8 mouse cellular contexts compared by ENCODE assay signal in the genomic region with DNA sequence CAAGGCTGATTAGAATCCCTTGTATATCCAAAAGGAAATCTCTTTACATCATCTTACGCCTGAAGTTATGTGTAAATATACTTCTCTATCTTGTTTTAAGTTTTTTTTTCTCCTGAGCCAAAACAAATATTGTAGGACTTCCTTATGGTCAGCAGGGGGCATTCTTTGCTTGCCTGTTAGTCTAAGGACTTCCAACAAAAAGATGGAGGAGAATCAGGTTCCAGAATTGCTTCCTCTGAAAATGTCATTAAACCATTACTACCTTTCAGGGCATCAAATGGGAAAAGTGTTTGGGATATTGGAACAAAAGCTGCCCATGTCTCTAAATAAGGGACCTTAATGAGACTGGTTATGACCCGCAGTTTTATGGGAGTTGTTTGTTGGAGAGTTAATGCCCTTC. TPM values are rescaled to one million over a fixed set of nuclear protein-coding genes. Genes with fewer than 3 reads are reported as not detected.
A peak's percentile ranks its signal among the peaks of the same experiment; 100 is the strongest.
DNase-seq lines count a peak whose midpoint lies in the region; TF ChIP-seq lines count a peak whose summit lies in the region.
"Had no signal": no experiment of that assay in that cellular context is flagged by ENCODE, and none has a peak within 500 bp of the region (broad histone marks: within the 10 kb centered on the region; RNA-seq: fewer than 3 reads in every experiment).

No protein-coding gene starts in this region.

- TF ChIP-seq CTCF in kidney, adult 2 months (conservative IDR thresholded peaks at IDR 0.05; ENCODE audit: insufficient read depth, insufficient read length, low read depth, low read length): 0 out of 2 replicates have a peak, but pooled peaks have one; percentile 7
- TF ChIP-seq CTCF in MEL (IDR thresholded peaks at IDR 0.05 in 2 of 3, conservative IDR thresholded peaks at IDR 0.05 in 1 of 3; ENCODE audit: control insufficient read depth in 1 of 3, insufficient read depth in 1 of 3, low read depth in 2 of 3, low read length in 3 of 3, poor library complexity in 1 of 3, severe bottlenecking in 1 of 3): peak in 2 of 3 experiments; percentile 36 to 57; a peak in 4 of 6 replicates

- H3K27me3 ChIP-seq in kidney, adult 2 months (replicated peaks; ENCODE audit: control insufficient read depth, insufficient read depth, low read length): no peaks in the 10 kb centered on the region
- H3K27me3 ChIP-seq in MEL (ENCODE audit: control insufficient read depth in 1 of 2, insufficient read depth in 2 of 2, low read length in 2 of 2): no peaks in the 10 kb centered on the region

- peaks cover 2% of the 10 kb centered on the region; the same call in 1 of the 2 replicates for H3K4me1 ChIP-seq in kidney, adult 2 months (ENCODE audit: control insufficient read depth, insufficient read depth, low read length)
- H3K4me1 ChIP-seq in MEL (ENCODE audit: control insufficient read depth in 1 of 2, insufficient read depth in 2 of 2, low read length in 2 of 2): peaks cover 4 to 8% of the 10 kb centered on the region in 2 experiments; a peak in 3 of 4 replicates

- TF ChIP-seq RAD21 in MEL (IDR thresholded peaks at IDR 0.05; ENCODE audit: low read depth, low read length): peak; percentile 40

- TF ChIP-seq EP300 in MEL (IDR thresholded peaks at IDR 0.05; ENCODE audit: low read depth in 1 of 2, low read length in 2 of 2): no peak

- H3K9me3 ChIP-seq in MEL (replicated peaks; ENCODE audit: insufficient read depth, low read length): no peaks in the 10 kb centered on the region

- no peak overlapping the region for H3K4me3 ChIP-seq in kidney, adult 2 months (ENCODE audit: insufficient read depth, low read depth, low read length)
- H3K4me3 ChIP-seq in MEL (ENCODE audit: control insufficient read depth in 1 of 2, insufficient read depth in 1 of 2, low read depth in 2 of 2, low read length in 2 of 2): no peak overlapping the region

- no peak overlapping the region for H3K9ac ChIP-seq in MEL (ENCODE audit: control insufficient read depth, low read depth, low read length, poor library complexity, severe bottlenecking)

- H3K36me3 ChIP-seq in kidney, adult 2 months (ENCODE audit: control insufficient read depth, insufficient read depth, low read length): peaks cover 5% of the 10 kb centered on the region; the same call in 1 of the 2 replicates
- peaks cover 8 to 62% of the 10 kb centered on the region in 2 experiments for H3K36me3 ChIP-seq in MEL (ENCODE audit: control insufficient read depth in 1 of 2, insufficient read depth in 2 of 2, low read length in 2 of 2)

- TF ChIP-seq POLR2A in kidney, adult 2 months (IDR thresholded peaks at IDR 0.05; ENCODE audit: low read depth, low read length): no peak
- no peak for TF ChIP-seq POLR2A in MEL (IDR thresholded peaks at IDR 0.05; ENCODE audit: control insufficient read depth in 1 of 2, insufficient read depth in 1 of 2, low read depth in 1 of 2, low read length in 2 of 2, poor library complexity in 1 of 2)

- DNase-seq in kidney, adult 2 months: peak; percentile 52
- no peak for DNase-seq in kidney, adult 8-10 months
- DNase-seq in MEL (ENCODE audit: low read depth, low spot score): peak; percentile 45
- DNase-seq in brain, adult 2 months (ENCODE audit: low read depth, low spot score): peak; percentile 55
- DNase-seq in lung, postnatal 36 days: peak; percentile 51
- no peak for DNase-seq in right cerebral cortex, postnatal 10 days (ENCODE audit: low spot score in 2 of 2)
- DNase-seq in layer of hippocampus, adult 11-12 months (ENCODE audit: low spot score): no peak
- DNase-seq: cerebellum, adult 11 months had no signal

- H3K79me2 ChIP-seq in MEL (ENCODE audit: control insufficient read depth, insufficient read depth, low read length, poor library complexity): no peaks in the 10 kb centered on the region

- H3K27ac ChIP-seq in kidney, adult 2 months (ENCODE audit: insufficient read depth, low read depth, low read length): no peak overlapping the region
- no peak overlapping the region for H3K27ac ChIP-seq in MEL (ENCODE audit: control insufficient read depth, low read depth, low read length)

- WGBS in kidney, adult 2 months: 34% methylated on average over 2 of the region's 2 CpGs

TF ChIP-seq in MEL, 35 proteins besides CTCF, POLR2A, EP300 and RAD21:
- TF ChIP-seq ZC3H11A (IDR thresholded peaks at IDR 0.05; ENCODE audit: low read depth, low read length) (peak; percentile 14; the same call in 1 of the 2 replicates), POLR2AphosphoS2 (IDR thresholded peaks at IDR 0.05; ENCODE audit: low read length) (no peak), NELFE (IDR thresholded peaks at IDR 0.05; ENCODE audit: low read depth, low read length) (no peak), TBP (IDR thresholded peaks at IDR 0.05; ENCODE audit: low read depth, low read length) (no peak), SMC3 (IDR thresholded peaks at IDR 0.05; ENCODE audit: low read depth, low read length) (peak; percentile 43), TCF12 (IDR thresholded peaks at IDR 0.05; ENCODE audit: low read depth, low read length) (no peak), MEF2A (IDR thresholded peaks at IDR 0.05; ENCODE audit: extremely low read depth, insufficient replicate concordance, low read depth, low read length, poor library complexity, severe bottlenecking) (no peak), E2F4 (IDR thresholded peaks at IDR 0.05; ENCODE audit: borderline replicate concordance, low read depth, low read length) (no peak), POLR2AphosphoS5 (IDR thresholded peaks at IDR 0.05; ENCODE audit: borderline replicate concordance, low read depth, low read length) (no peak), ZNF384 (IDR thresholded peaks at IDR 0.05; ENCODE audit: low read depth, low read length) (peak; percentile 81), MAZ (IDR thresholded peaks at IDR 0.05; ENCODE audit: low read depth, low read length) (no peak), ZKSCAN1 (IDR thresholded peaks at IDR 0.05; ENCODE audit: low read depth, low read length) (no peak), MAX (IDR thresholded peaks at IDR 0.05; ENCODE audit: low read length) (no peak), BHLHE40 (IDR thresholded peaks at IDR 0.05; ENCODE audit: borderline replicate concordance, low read depth, low read length) (0 out of 2 replicates have a peak, but pooled peaks have one; percentile 9)
TF ChIP-seq in MEL: peak in this region for 4.

RNA-seq across cellular contexts. Expression of gene Ormdl2, which starts 24.1 kb away (rescaled TPM):
- polyA plus RNA-seq in kidney, adult 2 months (2012; rRNA removed): 82.9 and 92.1 TPM in 2 replicates
- total RNA-seq in MEL (2012; rRNA removed): 90.7 and 100 TPM in 2 replicates
- polyA plus RNA-seq in MEL (2012; ENCODE audit: insufficient read depth in 1 of 2, insufficient read length in 2 of 2, low read depth in 1 of 2, low replicate concordance in 2 of 2, missing spikeins in 1 of 2): 100 to 1,000 TPM; 114 to 278 TPM

RNA-seq across cellular contexts. Expression of gene Sarnp, which starts 28.4 kb away (rescaled TPM):
- polyA plus RNA-seq in kidney, adult 2 months (2012; rRNA removed): 5.6 and 13.7 TPM in 2 replicates
- total RNA-seq in MEL (2012; rRNA removed): 100 and 103 TPM in 2 replicates
- polyA plus RNA-seq in MEL (2012; ENCODE audit: insufficient read depth in 1 of 2, insufficient read length in 2 of 2, low read depth in 1 of 2, low replicate concordance in 2 of 2, missing spikeins in 1 of 2): 1,000 to 10,000 TPM in 1 of 2 experiments, 100 to 1,000 TPM in 1; 189 to 1,007 TPM

RNA-seq across cellular contexts. Expression of gene Tmem198b, which starts 41.3 kb away (rescaled TPM):
- polyA plus RNA-seq in kidney, adult 2 months (2012; rRNA removed): 10.0 and 11.8 TPM in 2 replicates
- 2.2 and 3.1 TPM in 2 replicates for total RNA-seq in MEL (2012; rRNA removed)
- 1 to 10 TPM in 1 of 2 experiments, not detected in 1; 8.6 TPM for polyA plus RNA-seq in MEL (2012; ENCODE audit: insufficient read depth in 1 of 2, insufficient read length in 2 of 2, low read depth in 1 of 2, low replicate concordance in 2 of 2, missing spikeins in 1 of 2)

RNA-seq across cellular contexts. Expression of gene Dnajc14, which starts 41.7 kb away (rescaled TPM):
- polyA plus RNA-seq in kidney, adult 2 months (2012; rRNA removed): 16.2 and 17.3 TPM in 2 replicates
- 22.2 and 27.7 TPM in 2 replicates for total RNA-seq in MEL (2012; rRNA removed)
- 10 to 100 TPM in 1 of 2 experiments, not detected in 1; 36.7 TPM for polyA plus RNA-seq in MEL (2012; ENCODE audit: insufficient read depth in 1 of 2, insufficient read length in 2 of 2, low read depth in 1 of 2, low replicate concordance in 2 of 2, missing spikeins in 1 of 2)

RNA-seq across cellular contexts. Expression of gene Gdf11, which starts 46.0 kb away (rescaled TPM):
- polyA plus RNA-seq in kidney, adult 2 months (2012; rRNA removed): 2.5 and 2.9 TPM in 2 replicates
- 1.8 and 2.3 TPM in 2 replicates for total RNA-seq in MEL (2012; rRNA removed)
- polyA plus RNA-seq in MEL (2012; ENCODE audit: insufficient read depth in 1 of 2, insufficient read length in 2 of 2, low read depth in 1 of 2, low replicate concordance in 2 of 2, missing spikeins in 1 of 2): 1 to 10 TPM in 1 of 2 experiments, not detected in 1; 2.8 TPM

Comparison
In these comparisons a context has a peak if more than half of its experiments do, and no peak if none do; other contexts are left out.
1. DNase-seq: peak in kidney, adult 2 months (single experiment), MEL (single experiment), brain, adult 2 months (single experiment) and lung, postnatal 36 days (single experiment); none in kidney, adult 8-10 months (0 of 2), right cerebral cortex, postnatal 10 days (0 of 2) and layer of hippocampus, adult 11-12 months (single experiment).
2. RNA of gene Sarnp, which starts 28.4 kb away (polyA plus RNA-seq): 189 to 1,007 TPM in MEL; 5.6 to 13.7 TPM in kidney, adult 2 months; every median in the first group is over 10 times any median in the second.